Mouse (Mus musculus) left cerebral cortex, adult 2 months (tissue): Measurements from ENCODE around the gene Hdhd5. TPM values are rescaled to one million over a fixed set of nuclear protein-coding genes. Genes with fewer than 3 reads are reported as not detected.

Source experiments
- DNase-seq, 2 experiments: peaks; one replicate each; pipeline ENCODE4 v3.0.0; 2021 to 2022; ENCODE audit warnings: low spot score in 2 of 2, mixed read lengths in 1 of 2; ENCODE audit errors: extremely low spot score in 1 of 2
- H3K27ac ChIP-seq: fragments of 200-600 bp; 2 replicates; pipeline ENCODE4 v1.8.1; 2022
- H3K4me3 ChIP-seq: fragments of 200-600 bp; 2 replicates; pipeline ENCODE4 v1.8.1; 2022
- CTCF ChIP-seq: fragments of 200-600 bp; IDR thresholded peaks from 2 replicates; pipeline ENCODE4 v1.8.1; 2022; ENCODE audit warnings: antibody characterized with exemption, mild to moderate bottlenecking, moderate library complexity
- intact Hi-C: fragments of 180-260 bp; cut with DNase I; formaldehyde crosslinking; loops from one replicate; pipeline ENCODE4 v1.15.1; 2025
- total RNA-seq, 2 experiments: library from RNA; stranded (reverse); gene quantifications; 2 replicates each; pipeline ENCODE4 v1.2.3; 2021

Hdhd5 gene
- total RNA-seq, 2 experiments from 2014 or later = 35.2 to 41.0 TPM

DNA sequence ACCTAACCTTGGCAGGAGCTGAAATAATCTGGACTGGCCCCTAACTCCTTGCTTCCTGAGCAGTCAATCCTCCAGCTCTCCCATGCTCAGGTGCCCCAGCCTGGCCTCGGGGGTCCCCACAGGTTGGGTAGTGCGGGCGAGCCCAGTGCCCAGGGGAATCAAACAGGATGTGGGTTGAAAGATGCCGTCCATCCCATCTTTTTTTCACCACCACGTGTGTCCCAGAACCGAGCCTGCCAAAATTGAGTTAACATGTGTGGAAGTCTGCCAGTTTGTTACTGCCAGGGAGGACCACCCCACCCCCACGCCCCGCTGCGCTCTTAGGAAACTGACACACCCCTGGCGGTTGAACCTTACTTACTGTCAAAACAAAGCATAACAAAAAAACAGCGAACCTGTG lies 67.2 kb downstream of the Hdhd5 start:
- intact Hi-C loops = no loop called here

GRCm38 (mm10) chr6:120463086-120463871 lies 67.8 kb downstream of the Hdhd5 start, which contains the start of gene Il17ra:
Il17ra (plus strand) TSS chr6:120463247.
- Histone ChIP-seq H3K27ac (peak within 1 kb of the TSS; percentile 73), H3K4me3 (peak within 1 kb of the TSS; percentile 70)
- intact Hi-C loops = no loop called here
- peak; percentile 53 to 70 for DNase-seq
- TF ChIP-seq CTCF = no peak

More for the DNA sequence above, 67.2 kb downstream of the Hdhd5 start:
- Histone ChIP-seq H3K27ac (peak overlapping the region; percentile 73), H3K4me3 (peak overlapping the region; percentile 70)
- no peak for DNase-seq
- peak; percentile 8 for TF ChIP-seq CTCF

DNA sequence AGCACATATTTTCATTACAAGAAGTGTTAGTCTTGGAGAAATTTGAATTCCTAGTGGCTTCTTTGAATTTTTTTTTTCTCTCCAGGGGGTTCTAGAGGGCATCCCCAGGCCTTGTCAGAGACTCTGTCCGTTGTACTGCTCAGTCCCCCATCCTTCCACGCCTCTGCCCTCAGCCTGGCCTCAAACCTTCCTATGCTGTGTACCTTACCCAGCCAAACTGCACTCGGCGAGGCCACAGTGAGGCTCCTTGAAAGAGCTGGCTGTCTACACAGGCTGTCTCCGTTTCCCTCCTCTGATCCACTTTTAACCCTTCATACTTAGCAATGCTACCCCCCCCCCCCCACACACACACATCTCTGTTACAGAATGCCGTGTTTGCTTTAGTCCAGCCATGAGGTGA lies 68.9 kb downstream of the Hdhd5 start:
- TF ChIP-seq CTCF = no peak
- Histone ChIP-seq H3K4me3 (no peak overlapping the region), H3K27ac (no peak overlapping the region)
- DNase-seq = no peak
- intact Hi-C loops = no loop called here

GRCm38 (mm10) chr6:120461217-120461616 lies 69.9 kb downstream of the Hdhd5 start:
- H3K27ac ChIP-seq = no peak overlapping the region
- intact Hi-C loops = no loop called here
- H3K4me3 ChIP-seq = no peak overlapping the region
- DNase-seq = no peak
- TF ChIP-seq CTCF = no peak

Other genes starting within 250 kb of the Hdhd5 start
- not detected for gene D330020A13Rik, start 237.0 kb downstream of the Hdhd5 start, total RNA-seq
- 1 to 10 TPM in 1 of 2 experiments, under 1 TPM in 1; 0.93 to 1.3 TPM for gene B4galnt3, start 236.8 kb downstream of the Hdhd5 start, total RNA-seq
- gene Kdm5a, start 167.2 kb downstream of the Hdhd5 start, total RNA-seq = 10 to 100 TPM; 45.1 to 46.4 TPM
- 1 to 10 TPM; 4.0 to 5.3 TPM for gene Ccdc77, start 166.9 kb downstream of the Hdhd5 start, total RNA-seq
- gene Il17ra, start 68.1 kb downstream of the Hdhd5 start, total RNA-seq = 10 to 100 TPM; 14.8 to 19.7 TPM
- gene Tmem121b, start 37.5 kb downstream of the Hdhd5 start, total RNA-seq = 10 to 100 TPM; 56.1 to 57.4 TPM
- 1 to 10 TPM; 3.1 to 4.1 TPM for gene Cecr2, start 135.1 kb upstream of the Hdhd5 start, total RNA-seq
- 10 to 100 TPM; 65.3 to 75.6 TPM for gene Slc25a18, start 242.3 kb upstream of the Hdhd5 start, total RNA-seq